Mouse (Mus musculus): Measurements from ENCODE around the gene Kcnn1. TPM values are rescaled to one million over a fixed set of nuclear protein-coding genes. Genes with fewer than 3 reads are reported as not detected.

Kcnn1 gene
- polyA plus RNA-seq, 1 experiment: 3.2 TPM

- H3K36me3 ChIP-seq (ENCODE audit: control insufficient read depth, insufficient read depth): no peaks in the 10 kb centered on the region
- H3ac ChIP-seq (ENCODE audit: control insufficient read depth, insufficient read length, low read depth): no peak overlapping the region
- H3K79me3 ChIP-seq (ENCODE audit: low read depth): no peaks in the 10 kb centered on the region
- TF ChIP-seq CTCF (IDR thresholded peaks at IDR 0.05; ENCODE audit: control insufficient read depth, insufficient read depth, insufficient read length) (no peak), MYOG (IDR thresholded peaks at IDR 0.05; ENCODE audit: control insufficient read depth, extremely low read depth, insufficient read length) (no peak), CEBPB (IDR thresholded peaks at IDR 0.05; ENCODE audit: low read depth) (no peak)
- H3K27me3 ChIP-seq (ENCODE audit: control insufficient read depth, insufficient read depth, insufficient read length): no peaks in the 10 kb centered on the region
- no peaks in the 10 kb centered on the region for H3K79me2 ChIP-seq (ENCODE audit: control insufficient read depth, insufficient read depth)
- no peak overlapping the region for H3K4me3 ChIP-seq (ENCODE audit: insufficient read depth, poor library complexity, severe bottlenecking)
Measured at GRCm38 (mm10) chr8:70852595-70853231, 10.3 kb downstream of the Kcnn1 start.

- Histone ChIP-seq H3K36me3 (ENCODE audit: control insufficient read depth, insufficient read depth) (no peaks in the 10 kb centered on the region), H3K79me2 (ENCODE audit: control insufficient read depth, insufficient read depth) (no peaks in the 10 kb centered on the region), H3K79me3 (ENCODE audit: low read depth) (no peaks in the 10 kb centered on the region), H3K27me3 (ENCODE audit: control insufficient read depth, insufficient read depth, insufficient read length) (no peaks in the 10 kb centered on the region), H3ac (ENCODE audit: control insufficient read depth, insufficient read length, low read depth) (no peak overlapping the region), H3K4me3 (ENCODE audit: insufficient read depth, poor library complexity, severe bottlenecking) (no peak overlapping the region)
- no peak for TF ChIP-seq CEBPB (IDR thresholded peaks at IDR 0.05; ENCODE audit: low read depth)
- no peak for TF ChIP-seq CTCF (IDR thresholded peaks at IDR 0.05; ENCODE audit: control insufficient read depth, insufficient read depth, insufficient read length)
- TF ChIP-seq MAX (IDR thresholded peaks at IDR 0.05): no peak
- no peak for TF ChIP-seq FOSL1 (IDR thresholded peaks at IDR 0.05; ENCODE audit: insufficient read depth, low read length, poor library complexity, severe bottlenecking)
- TF ChIP-seq MYOG (IDR thresholded peaks at IDR 0.05; ENCODE audit: control insufficient read depth, extremely low read depth, insufficient read length): no peak
- no peak for TF ChIP-seq USF1 (IDR thresholded peaks at IDR 0.05; ENCODE audit: low read depth)
Measured at GRCm38 (mm10) chr8:70851837-70852236, 11.2 kb downstream of the Kcnn1 start.

DNA sequence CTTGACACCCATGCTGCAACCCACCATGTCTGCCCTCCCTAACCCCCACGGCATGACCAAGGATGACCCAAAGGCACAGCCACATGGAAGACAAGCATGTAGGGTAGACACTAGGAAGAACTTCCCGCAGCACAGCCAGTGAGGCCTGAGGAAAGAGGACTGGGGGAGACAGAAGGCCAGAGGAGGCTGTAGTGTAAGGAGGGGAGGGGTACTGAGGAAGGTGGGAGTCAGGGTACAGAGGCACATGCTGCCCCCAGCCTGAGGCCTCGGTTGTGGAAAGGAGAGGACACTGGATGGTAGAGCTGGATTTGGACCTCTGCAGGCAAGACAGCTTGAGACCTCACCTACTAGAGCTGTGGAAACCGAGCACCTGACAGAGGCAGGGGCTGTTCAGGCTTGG lies 12.1 kb downstream of the Kcnn1 start:
- Histone ChIP-seq H3ac (ENCODE audit: control insufficient read depth, insufficient read length, low read depth) (no peak overlapping the region), H3K79me3 (ENCODE audit: low read depth) (no peaks in the 10 kb centered on the region), H3K79me2 (ENCODE audit: control insufficient read depth, insufficient read depth) (no peaks in the 10 kb centered on the region), H3K4me3 (ENCODE audit: insufficient read depth, poor library complexity, severe bottlenecking) (no peak overlapping the region), H3K27me3 (ENCODE audit: control insufficient read depth, insufficient read depth, insufficient read length) (no peaks in the 10 kb centered on the region), H3K36me3 (ENCODE audit: control insufficient read depth, insufficient read depth) (no peaks in the 10 kb centered on the region)
- no peak for TF ChIP-seq MYOG (IDR thresholded peaks at IDR 0.05; ENCODE audit: control insufficient read depth, extremely low read depth, insufficient read length)
- no peak for TF ChIP-seq MAX (IDR thresholded peaks at IDR 0.05)
- no peak for TF ChIP-seq FOSL1 (IDR thresholded peaks at IDR 0.05; ENCODE audit: insufficient read depth, low read length, poor library complexity, severe bottlenecking)
- TF ChIP-seq CTCF (IDR thresholded peaks at IDR 0.05; ENCODE audit: control insufficient read depth, insufficient read depth, insufficient read length): no peak

DNA sequence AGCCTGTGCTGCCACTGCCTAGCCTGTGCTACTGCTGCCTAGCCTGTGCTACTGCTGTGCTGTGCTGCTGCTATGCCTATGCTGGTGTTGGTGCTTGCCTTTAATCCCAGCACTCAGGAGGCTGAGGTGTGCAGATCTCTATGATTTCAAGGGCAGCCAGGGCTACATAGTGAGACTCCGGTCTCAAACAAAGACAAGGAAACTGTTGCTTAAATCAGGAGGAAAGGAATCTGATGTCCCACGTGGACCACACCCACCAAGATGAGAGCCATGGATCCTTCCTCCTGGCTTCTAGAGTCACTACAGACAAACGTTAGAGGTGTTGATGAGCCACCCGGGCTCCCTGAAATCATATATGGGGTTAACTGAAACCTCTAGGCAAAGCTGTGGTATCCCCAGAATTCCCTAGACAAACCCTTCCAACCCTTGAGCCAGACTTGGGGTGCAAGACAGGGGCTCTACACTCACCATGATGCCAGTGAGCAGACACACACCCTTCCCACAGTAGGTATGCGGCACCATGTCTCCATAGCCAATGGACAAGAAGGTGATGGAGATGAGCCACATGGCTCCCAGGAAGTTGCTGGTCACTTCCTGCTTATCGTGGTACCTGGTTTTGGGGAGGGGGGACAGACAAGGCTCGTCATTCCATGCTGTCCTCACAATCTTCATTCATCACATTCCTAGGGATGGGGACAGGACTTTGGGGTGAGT lies 12.8 kb downstream of the Kcnn1 start:
- Histone ChIP-seq H3ac (ENCODE audit: control insufficient read depth, insufficient read length, low read depth) (no peak overlapping the region), H3K79me3 (ENCODE audit: low read depth) (no peaks in the 10 kb centered on the region), H3K79me2 (ENCODE audit: control insufficient read depth, insufficient read depth) (no peaks in the 10 kb centered on the region), H3K4me3 (ENCODE audit: insufficient read depth, poor library complexity, severe bottlenecking) (no peak overlapping the region), H3K27me3 (ENCODE audit: control insufficient read depth, insufficient read depth, insufficient read length) (no peaks in the 10 kb centered on the region), H3K36me3 (ENCODE audit: control insufficient read depth, insufficient read depth) (no peaks in the 10 kb centered on the region)
- no peak for TF ChIP-seq FOSL1 (IDR thresholded peaks at IDR 0.05; ENCODE audit: insufficient read depth, low read length, poor library complexity, severe bottlenecking)
- no peak for TF ChIP-seq MAX (IDR thresholded peaks at IDR 0.05)
- no peak for TF ChIP-seq CTCF (IDR thresholded peaks at IDR 0.05; ENCODE audit: control insufficient read depth, insufficient read depth, insufficient read length)
- no peak for TF ChIP-seq MYOD1 (IDR thresholded peaks at IDR 0.05; ENCODE audit: control insufficient read depth, insufficient read length, low read depth)
- no peak for TF ChIP-seq MYOG (IDR thresholded peaks at IDR 0.05; ENCODE audit: control insufficient read depth, extremely low read depth, insufficient read length)
- no peak for TF ChIP-seq CEBPB (IDR thresholded peaks at IDR 0.05; ENCODE audit: low read depth)
- TF ChIP-seq USF1 (IDR thresholded peaks at IDR 0.05; ENCODE audit: low read depth): no peak

DNA sequence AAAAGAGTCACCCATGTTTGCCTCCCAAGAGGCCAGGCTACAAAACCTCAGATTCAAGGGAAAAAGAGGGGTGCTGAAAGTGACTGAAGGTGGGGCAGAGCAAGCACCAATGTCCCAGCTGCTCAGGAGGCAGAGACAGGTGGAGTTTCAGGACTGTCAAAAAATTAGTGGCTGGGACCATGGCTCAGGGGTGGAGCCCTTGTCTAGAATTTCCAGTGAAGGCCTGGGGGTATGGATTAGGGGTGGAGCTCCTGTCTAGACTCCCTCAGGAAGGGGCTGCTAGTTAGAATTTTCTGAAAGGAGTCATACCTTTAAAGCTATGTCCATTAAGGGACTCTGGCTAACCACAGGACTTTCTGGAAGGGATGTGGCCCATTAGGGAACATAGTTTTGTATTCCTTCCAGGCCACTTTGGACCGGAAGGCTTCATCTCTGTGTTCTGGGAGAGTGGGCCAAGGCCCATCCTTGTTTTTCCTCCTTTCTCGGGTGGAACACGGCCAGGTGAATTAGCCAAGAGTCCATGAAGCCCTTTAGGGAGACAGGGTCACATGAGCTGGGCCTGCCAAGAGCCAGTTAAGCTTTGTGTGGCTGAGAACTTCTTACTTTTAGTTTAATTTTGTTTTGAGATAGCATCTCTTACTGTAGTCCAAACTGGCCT lies 13.6 kb downstream of the Kcnn1 start:
- Histone ChIP-seq H3K79me2 (ENCODE audit: control insufficient read depth, insufficient read depth) (no peaks in the 10 kb centered on the region), H3ac (ENCODE audit: control insufficient read depth, insufficient read length, low read depth) (no peak overlapping the region), H3K79me3 (ENCODE audit: low read depth) (no peaks in the 10 kb centered on the region), H3K27me3 (ENCODE audit: control insufficient read depth, insufficient read depth, insufficient read length) (no peaks in the 10 kb centered on the region), H3K36me3 (ENCODE audit: control insufficient read depth, insufficient read depth) (no peaks in the 10 kb centered on the region), H3K4me3 (ENCODE audit: insufficient read depth, poor library complexity, severe bottlenecking) (no peak overlapping the region)
- TF ChIP-seq MAX (IDR thresholded peaks at IDR 0.05) (no peak), CTCF (IDR thresholded peaks at IDR 0.05; ENCODE audit: control insufficient read depth, insufficient read depth, insufficient read length) (no peak), CEBPB (IDR thresholded peaks at IDR 0.05; ENCODE audit: low read depth) (no peak), MYOG (IDR thresholded peaks at IDR 0.05; ENCODE audit: control insufficient read depth, extremely low read depth, insufficient read length) (no peak), USF1 (IDR thresholded peaks at IDR 0.05; ENCODE audit: low read depth) (no peak), FOSL1 (IDR thresholded peaks at IDR 0.05; ENCODE audit: insufficient read depth, low read length, poor library complexity, severe bottlenecking) (no peak), MYOD1 (IDR thresholded peaks at IDR 0.05; ENCODE audit: control insufficient read depth, insufficient read length, low read depth) (no peak)
